Mouse (Mus musculus) testis, adult 2 months (tissue): ENCODE results near the gene Sdr9c7.

Experiments
- CTCF ChIP-seq: fragments of 200-500 bp; IDR thresholded peaks from 2 replicates; pipeline ENCODE4 v1.5.1; 2012; ENCODE audit warnings: low read depth, mild to moderate bottlenecking, inconsistent platforms, low read length, moderate library complexity; ENCODE audit not compliant: control insufficient read depth, insufficient read depth, insufficient replicate concordance
- POLR2A ChIP-seq: fragments of 200-500 bp; IDR thresholded peaks from 2 replicates; pipeline ENCODE4 v1.6.1; 2012; ENCODE audit warnings: low read depth, mild to moderate bottlenecking, inconsistent platforms, low read length, moderate library complexity; ENCODE audit not compliant: control insufficient read depth

- no peak for TF ChIP-seq CTCF
- TF ChIP-seq POLR2A: no peak
These were observed 11.3 kb upstream of the Sdr9c7 start for GRCm38 (mm10) chr10:127886971-127887370.
